Mouse (Mus musculus) neural tube, embryonic 15.5 days (tissue): ENCODE data around the gene Nsun2. TPM values are rescaled to one million over a fixed set of nuclear protein-coding genes. Genes with fewer than 3 reads are reported as not detected.
"Not testable (repeated sequence)": the region's sequence is repeated elsewhere in the genome, so short reads cannot be mapped to it uniquely, and the experiment has no call there.

Experiments used
- ATAC-seq: fragments of 200-750 bp; cut with Nextera tagmentation; 2 replicates; pipeline ENCODE4 v1.8.0; 2017; ENCODE audit warnings: mild to moderate bottlenecking, moderate TSS enrichment, moderate library complexity; ENCODE audit not compliant: low FRiP score
- H3K27ac ChIP-seq: fragments of 300-500 bp; sonication (generic); replicated peaks from 2 replicates; pipeline ENCODE4 v1.5.1; 2015; ENCODE audit warnings: mild to moderate bottlenecking, inconsistent platforms
- H3K27me3 ChIP-seq: fragments of 300-500 bp; sonication (generic); replicated peaks from 2 replicates; pipeline ENCODE4 v1.6.1; 2015; ENCODE audit warnings: inconsistent platforms
- H3K36me3 ChIP-seq: fragments of 300-500 bp; sonication (generic); 2 replicates; pipeline ENCODE4 v1.6.1; 2015; ENCODE audit warnings: inconsistent platforms
- H3K4me1 ChIP-seq: fragments of 300-500 bp; sonication (generic); 2 replicates; pipeline ENCODE4 v1.6.1; 2015; ENCODE audit warnings: inconsistent platforms
- H3K4me2 ChIP-seq: fragments of 300-500 bp; sonication (generic); 2 replicates; pipeline ENCODE4 v1.6.1; 2015; ENCODE audit warnings: inconsistent platforms, mild to moderate bottlenecking, moderate library complexity
- H3K4me3 ChIP-seq: fragments of 300-500 bp; sonication (generic); replicated peaks from 2 replicates; pipeline ENCODE4 v1.5.1; 2015; ENCODE audit warnings: mild to moderate bottlenecking, inconsistent platforms
- H3K9ac ChIP-seq: fragments of 300-500 bp; sonication (generic); replicated peaks from 2 replicates; pipeline ENCODE4 v1.6.1; 2015; ENCODE audit warnings: mild to moderate bottlenecking, inconsistent platforms
- H3K9me3 ChIP-seq: fragments of 300-500 bp; sonication (generic); replicated peaks from 2 replicates; pipeline ENCODE4 v1.6.1; 2016; ENCODE audit warnings: inconsistent platforms
- WGBS: fragments of 180-500 bp; shearing (Covaris S2); methylation state at CpG from one replicate; pipeline ENCODE4 v1.1.7; 2015; ENCODE audit warnings: mixed read lengths; 5-methylcytosine and 5-hydroxymethylcytosine counted together
- polyA plus RNA-seq: library from polyadenylated mRNA; unstranded; fragments of >200 nt; fragmentation: Nextera tagmentation; extraction: Ambion mirVana; gene quantifications from 2 replicates; pipeline ENCODE4 v1.2.1, GENCODE M21; 2015

Nsun2 gene
- polyA plus RNA-seq, 1 experiment from 2014 or later, result 74.6 TPM

DNA sequence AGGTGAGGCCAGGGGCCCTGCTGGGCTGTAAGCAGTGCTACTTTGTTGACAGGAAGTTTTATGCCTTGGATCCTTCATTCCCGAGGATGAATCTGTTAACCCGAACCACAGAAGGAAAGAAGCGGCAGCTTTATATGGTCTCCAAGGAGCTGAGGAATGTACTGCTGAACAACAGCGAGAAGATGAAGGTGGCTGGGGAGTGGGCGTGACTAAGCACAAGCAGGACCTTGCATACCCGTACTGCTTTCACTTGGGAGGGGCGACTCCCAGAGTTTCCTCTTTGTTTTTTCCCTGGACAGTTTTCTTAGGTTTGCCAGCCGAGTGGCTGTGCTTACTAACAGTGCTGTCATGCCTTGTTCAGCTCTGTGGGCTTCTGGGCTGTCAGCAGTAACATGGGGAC lies 97.0 kb downstream of the Nsun2 start:
- Histone ChIP-seq H3K9me3 (no peaks in the 10 kb centered on the region), H3K36me3 (peaks cover 98% of the 10 kb centered on the region), H3K4me2 (no peak overlapping the region), H3K27me3 (no peaks in the 10 kb centered on the region), H3K4me3 (no peak overlapping the region), H3K9ac (no peak overlapping the region), H3K4me1 (no peaks in the 10 kb centered on the region), H3K27ac (no peak overlapping the region)
- 63% methylated on average over 8 of the region's 8 CpGs for WGBS
- ATAC-seq, result no peak

DNA sequence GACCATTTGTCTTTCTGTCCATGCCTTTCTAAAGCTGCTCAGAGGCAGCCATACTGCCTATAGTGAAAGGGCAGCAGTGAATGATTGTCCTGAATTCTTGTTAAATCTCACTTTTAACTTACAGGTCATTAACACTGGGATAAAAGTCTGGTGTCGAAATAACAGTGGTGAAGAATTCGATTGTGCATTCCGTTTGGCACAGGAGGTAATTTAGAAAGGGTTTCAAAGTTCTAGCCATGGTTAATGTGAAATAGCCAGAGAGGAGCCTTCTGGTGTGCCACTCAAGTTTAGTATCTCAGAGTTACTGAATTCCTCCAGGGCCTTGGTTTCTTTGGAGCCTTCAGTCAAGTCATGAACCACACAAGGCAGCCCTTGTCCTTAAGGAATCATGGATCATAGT lies 97.6 kb downstream of the Nsun2 start:
- no peak overlapping the region for H3K4me3 ChIP-seq
- no peak overlapping the region for H3K9ac ChIP-seq
- no peaks in the 10 kb centered on the region for H3K9me3 ChIP-seq
- no peaks in the 10 kb centered on the region for H3K4me1 ChIP-seq
- peaks cover 98% of the 10 kb centered on the region for H3K36me3 ChIP-seq
- no peak for ATAC-seq
- 72% methylated on average over 3 of the region's 3 CpGs for WGBS
- H3K4me2 ChIP-seq, result no peak overlapping the region
- no peak overlapping the region for H3K27ac ChIP-seq
- H3K27me3 ChIP-seq, result no peaks in the 10 kb centered on the region

DNA sequence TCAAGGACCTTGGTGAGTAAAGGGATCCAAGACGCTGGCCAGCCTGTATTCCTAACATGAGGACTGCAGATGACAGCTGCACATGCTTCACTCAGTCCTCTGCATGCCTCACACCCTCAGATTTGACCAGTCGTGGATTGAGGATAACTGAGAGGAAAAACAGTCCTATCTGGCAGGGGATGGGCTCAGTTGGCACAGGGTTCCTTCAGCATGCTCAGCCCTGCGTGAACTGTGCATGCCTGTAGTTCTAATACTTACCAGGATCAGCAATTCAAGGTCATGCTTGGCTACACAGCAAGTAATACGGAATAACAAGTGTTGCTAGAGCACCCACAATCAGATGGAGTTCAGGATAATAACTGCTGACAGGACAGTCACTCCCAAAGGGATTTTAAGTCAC lies 98.1 kb downstream of the Nsun2 start:
- no peak for ATAC-seq
- no peaks in the 10 kb centered on the region for H3K27me3 ChIP-seq
- H3K4me3 ChIP-seq, result no peak overlapping the region
- H3K9me3 ChIP-seq, result no peaks in the 10 kb centered on the region
- peaks cover 98% of the 10 kb centered on the region for H3K36me3 ChIP-seq
- H3K4me1 ChIP-seq, result no peaks in the 10 kb centered on the region
- no peak overlapping the region for H3K4me2 ChIP-seq
- H3K27ac ChIP-seq, result no peak overlapping the region
- 89% methylated on average over 4 of the region's 4 CpGs for WGBS
- H3K9ac ChIP-seq, result no peak overlapping the region

DNA sequence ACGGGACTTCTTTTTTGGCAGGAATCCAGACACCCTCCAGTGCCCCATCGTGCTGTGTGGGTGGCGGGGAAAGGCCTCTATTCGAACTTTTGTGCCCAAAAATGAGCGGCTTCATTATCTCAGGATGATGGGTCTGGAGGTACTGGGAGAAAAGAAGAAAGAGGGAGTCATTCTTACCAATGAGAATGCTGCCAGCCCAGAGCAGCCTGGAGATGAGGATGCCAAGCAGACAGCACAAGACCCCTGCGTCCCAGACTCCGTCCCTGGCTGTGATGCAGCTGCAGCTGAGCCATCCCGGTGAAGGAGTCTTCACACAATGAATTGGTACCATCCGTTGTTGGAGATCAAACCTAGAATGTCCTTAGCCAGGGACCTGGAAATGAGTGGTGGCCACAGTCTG lies 100.0 kb downstream of the Nsun2 start:
- no peak overlapping the region for H3K27ac ChIP-seq
- no peaks in the 10 kb centered on the region for H3K27me3 ChIP-seq
- H3K9me3 ChIP-seq, result no peaks in the 10 kb centered on the region
- H3K4me3 ChIP-seq, result no peak overlapping the region
- H3K4me1 ChIP-seq, result no peaks in the 10 kb centered on the region
- H3K9ac ChIP-seq, result no peak overlapping the region
- no peak overlapping the region for H3K4me2 ChIP-seq
- ATAC-seq, result no peak
- peaks cover 90% of the 10 kb centered on the region for H3K36me3 ChIP-seq
- WGBS, result 71% methylated on average over 9 of the region's 9 CpGs

DNA sequence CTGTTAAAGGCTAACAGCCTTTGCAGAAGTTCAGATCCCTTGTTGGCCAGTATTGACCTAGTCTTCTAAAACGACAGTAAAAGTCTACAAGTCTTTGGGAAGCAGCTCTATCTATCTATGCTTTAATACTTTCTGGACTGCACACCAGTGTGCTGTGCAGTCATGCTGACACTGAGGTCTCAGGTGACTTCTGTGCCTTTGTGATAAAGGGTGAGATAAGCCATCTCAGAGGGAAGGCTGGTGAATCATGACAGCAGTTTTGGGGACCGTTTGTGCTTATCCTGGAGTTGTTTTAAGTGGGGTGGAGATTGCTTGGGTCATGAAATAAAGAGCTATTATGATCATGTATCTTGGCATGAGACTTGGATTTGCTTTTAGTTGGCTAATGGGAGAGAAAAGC lies 100.4 kb downstream of the Nsun2 start:
- no peaks in the 10 kb centered on the region for H3K4me1 ChIP-seq
- ATAC-seq, result no peak
- no peak overlapping the region for H3K4me2 ChIP-seq
- H3K4me3 ChIP-seq, result no peak overlapping the region
- H3K9me3 ChIP-seq, result no peaks in the 10 kb centered on the region
- H3K9ac ChIP-seq, result no peak overlapping the region
- H3K27me3 ChIP-seq, result no peaks in the 10 kb centered on the region
- 95% methylated on average over 2 of the region's 2 CpGs for WGBS
- peaks cover 89% of the 10 kb centered on the region for H3K36me3 ChIP-seq
- H3K27ac ChIP-seq, result no peak overlapping the region

DNA sequence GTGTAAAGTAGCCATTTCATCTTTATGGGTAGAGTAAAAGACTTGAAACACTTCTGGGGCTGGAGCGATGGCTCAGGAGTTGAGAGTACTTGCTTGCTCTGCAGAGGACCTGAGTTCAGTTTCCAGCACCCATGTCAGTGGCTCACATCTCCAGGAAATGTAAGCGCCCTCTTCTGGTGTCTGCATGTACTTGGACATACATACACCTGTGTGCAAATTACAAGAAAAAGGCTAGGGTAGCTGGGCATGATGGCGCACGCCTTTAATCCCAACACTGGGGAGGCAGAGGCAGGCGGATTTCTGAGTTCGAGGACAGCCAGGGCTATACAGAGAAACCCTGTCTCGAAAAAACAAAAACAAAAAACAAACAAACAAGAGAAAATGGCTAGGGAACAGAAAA lies 102.3 kb downstream of the Nsun2 start:
- ATAC-seq, H3K9me3 ChIP-seq, H3K27me3 ChIP-seq, H3K4me1 ChIP-seq, H3K27ac ChIP-seq, H3K4me2 ChIP-seq, H3K9ac ChIP-seq, H3K4me3 ChIP-seq: not testable (repeated sequence)
- peaks cover 79% of the 10 kb centered on the region for H3K36me3 ChIP-seq
- 96% methylated on average over 7 of the region's 7 CpGs for WGBS

DNA sequence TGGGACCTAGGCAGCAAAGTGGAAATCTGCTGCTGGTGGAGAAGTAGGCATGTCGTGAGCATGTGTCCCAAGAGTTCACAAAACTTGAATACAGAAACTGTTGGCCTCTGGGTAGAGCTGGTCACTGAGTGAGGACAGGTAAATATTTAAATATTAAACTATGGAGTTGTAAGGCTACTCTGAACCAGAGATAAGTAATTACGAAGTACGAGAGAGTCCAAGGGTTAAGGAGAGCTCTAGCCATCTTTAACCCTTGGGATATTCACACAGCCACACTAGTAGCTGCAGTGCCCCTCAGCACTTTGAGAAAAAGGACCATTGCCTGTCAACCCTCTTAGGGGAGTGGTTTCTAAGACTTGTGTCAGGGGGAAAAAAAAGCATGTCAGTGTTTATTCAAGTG lies 102.8 kb downstream of the Nsun2 start:
- no peak for ATAC-seq
- Histone ChIP-seq H3K9ac (no peak overlapping the region), H3K27me3 (no peaks in the 10 kb centered on the region), H3K27ac (no peak overlapping the region), H3K4me3 (no peak overlapping the region), H3K36me3 (peaks cover 75% of the 10 kb centered on the region), H3K9me3 (no peaks in the 10 kb centered on the region), H3K4me2 (no peak overlapping the region), H3K4me1 (no peaks in the 10 kb centered on the region)
- 96% methylated on average over 3 of the region's 3 CpGs for WGBS

DNA sequence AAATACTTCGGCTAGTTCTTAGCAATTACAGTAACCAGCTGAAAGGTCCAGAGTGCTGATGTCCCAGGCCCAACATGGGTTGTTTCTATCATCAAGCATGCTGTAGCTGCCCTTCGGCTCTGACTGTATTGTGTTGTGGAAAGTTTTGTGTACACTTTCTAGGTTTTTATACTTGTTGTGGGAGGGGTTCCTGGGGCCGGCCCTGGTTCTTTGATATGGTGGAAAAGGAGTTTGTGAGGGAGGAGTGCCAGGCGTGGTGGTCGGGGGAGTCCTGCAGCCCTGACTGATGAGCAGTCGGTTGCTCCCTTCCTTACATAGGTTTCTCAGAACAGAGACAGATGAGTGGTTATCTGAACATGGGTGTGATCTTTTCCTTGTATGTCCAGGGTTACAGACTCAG lies 103.3 kb downstream of the Nsun2 start:
- no peak overlapping the region for H3K4me2 ChIP-seq
- no peak overlapping the region for H3K4me3 ChIP-seq
- H3K9ac ChIP-seq, result no peak overlapping the region
- no peaks in the 10 kb centered on the region for H3K4me1 ChIP-seq
- WGBS, result 93% methylated on average over 6 of the region's 6 CpGs
- no peaks in the 10 kb centered on the region for H3K27me3 ChIP-seq
- H3K36me3 ChIP-seq, result peaks cover 71% of the 10 kb centered on the region
- no peaks in the 10 kb centered on the region for H3K9me3 ChIP-seq
- H3K27ac ChIP-seq, result no peak overlapping the region
- ATAC-seq, result no peak

DNA sequence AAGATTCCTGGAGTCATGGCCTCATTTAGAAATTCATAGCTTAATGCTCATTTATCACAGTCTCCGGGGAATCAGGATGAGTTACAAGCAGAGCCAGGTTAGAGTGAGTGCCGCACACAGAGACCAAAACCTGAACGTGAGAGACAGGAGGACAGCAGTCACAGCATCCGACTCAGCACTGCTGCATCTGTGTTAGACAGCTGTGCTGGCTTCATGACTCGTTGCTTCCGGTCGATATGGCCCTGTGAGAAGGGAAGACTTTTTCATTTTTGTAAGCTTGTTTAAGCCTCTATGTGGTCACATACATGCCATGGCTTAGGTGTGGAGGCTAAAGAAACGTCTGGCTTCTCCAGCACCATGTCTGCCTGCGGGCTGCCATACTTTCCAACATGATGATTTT lies 104.1 kb downstream of the Nsun2 start:
- no peaks in the 10 kb centered on the region for H3K9me3 ChIP-seq
- WGBS, result 92% methylated on average over 9 of the region's 9 CpGs
- H3K9ac ChIP-seq, result no peak overlapping the region
- no peak overlapping the region for H3K4me2 ChIP-seq
- H3K4me1 ChIP-seq, result no peaks in the 10 kb centered on the region
- H3K27ac ChIP-seq, result no peak overlapping the region
- no peak for ATAC-seq
- peaks cover 62% of the 10 kb centered on the region for H3K36me3 ChIP-seq
- H3K27me3 ChIP-seq, result no peaks in the 10 kb centered on the region
- no peak overlapping the region for H3K4me3 ChIP-seq

DNA sequence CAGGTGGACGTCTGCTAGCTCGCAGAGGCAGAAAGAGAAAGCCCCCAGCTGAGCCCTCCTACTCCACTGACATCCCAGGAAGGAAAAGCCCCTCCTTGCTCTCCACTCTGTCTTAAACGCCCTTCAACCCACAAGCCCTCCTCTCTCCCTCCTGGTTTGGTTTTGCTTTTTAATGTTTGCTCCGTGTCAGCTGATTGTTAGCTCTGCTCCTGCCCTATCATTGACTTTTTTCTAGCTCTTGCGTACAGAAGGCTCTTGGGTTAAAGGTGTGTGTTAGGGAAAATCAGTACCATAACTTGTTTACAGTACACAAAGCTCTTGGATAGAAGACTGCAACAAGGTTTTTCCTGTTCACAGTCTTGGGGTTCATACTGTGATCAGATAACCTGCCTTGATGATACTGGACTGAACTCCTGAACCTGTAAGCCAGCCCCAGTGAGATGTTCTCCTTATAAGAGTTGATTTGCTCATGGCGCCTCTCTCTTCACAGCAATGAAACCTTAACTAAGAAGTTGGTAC lies 104.6 kb downstream of the Nsun2 start:
- Histone ChIP-seq H3K4me3 (no peak overlapping the region), H3K27me3 (no peaks in the 10 kb centered on the region), H3K9me3 (no peaks in the 10 kb centered on the region), H3K27ac (no peak overlapping the region), H3K4me2 (no peak overlapping the region), H3K9ac (no peak overlapping the region), H3K36me3 (peaks cover 59% of the 10 kb centered on the region), H3K4me1 (no peaks in the 10 kb centered on the region)
- no peak for ATAC-seq
- WGBS, result 83% methylated on average over 6 of the region's 6 CpGs

DNA sequence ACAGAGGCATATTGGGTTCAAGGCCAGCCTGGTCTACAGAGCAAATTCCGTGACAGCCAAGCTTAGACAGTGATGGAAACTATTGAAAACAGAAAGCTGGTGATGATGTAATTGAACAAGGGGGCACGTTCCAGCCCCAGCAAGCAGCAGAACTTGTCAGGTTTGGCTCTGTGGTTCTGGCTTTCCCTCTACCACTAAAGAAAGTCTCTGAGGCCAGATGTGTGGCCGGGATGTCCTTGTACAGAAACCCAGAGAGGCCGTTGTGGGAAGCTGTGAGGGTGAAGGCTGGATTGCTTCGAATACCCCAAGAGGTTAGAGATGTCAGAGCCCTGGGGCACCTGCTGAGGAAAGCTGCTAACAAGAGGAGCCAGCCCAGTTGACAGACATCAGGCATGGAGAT lies 105.7 kb downstream of the Nsun2 start:
- H3K27ac ChIP-seq, result no peak overlapping the region
- no peaks in the 10 kb centered on the region for H3K27me3 ChIP-seq
- H3K4me2 ChIP-seq, result no peak overlapping the region
- no peaks in the 10 kb centered on the region for H3K4me1 ChIP-seq
- no peak overlapping the region for H3K4me3 ChIP-seq
- no peak for ATAC-seq
- 91% methylated on average over 5 of the region's 5 CpGs for WGBS
- no peaks in the 10 kb centered on the region for H3K9me3 ChIP-seq
- peaks cover 48% of the 10 kb centered on the region for H3K36me3 ChIP-seq
- no peak overlapping the region for H3K9ac ChIP-seq

DNA sequence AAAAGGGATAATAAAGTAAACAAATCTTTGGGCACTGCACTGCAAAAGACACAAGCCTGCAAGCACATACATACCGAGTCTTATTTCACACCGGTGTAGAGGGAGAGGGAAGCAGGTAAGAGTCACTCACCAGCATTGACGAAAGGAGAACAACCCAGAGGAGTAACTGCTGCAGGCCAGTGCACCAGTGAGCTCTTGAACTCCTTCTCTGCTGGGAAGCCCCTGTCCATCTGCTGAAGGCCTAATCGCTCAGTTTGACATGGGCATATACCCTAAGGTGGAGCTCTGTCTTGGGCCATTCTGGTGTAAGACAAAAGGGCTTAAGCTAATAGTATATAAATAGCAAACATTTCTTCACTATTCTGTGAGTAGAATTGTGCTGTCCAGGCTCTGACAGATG lies 106.6 kb downstream of the Nsun2 start:
- H3K4me1 ChIP-seq, result no peaks in the 10 kb centered on the region
- H3K27ac ChIP-seq, result no peak overlapping the region
- H3K27me3 ChIP-seq, result no peaks in the 10 kb centered on the region
- no peaks in the 10 kb centered on the region for H3K9me3 ChIP-seq
- no peak overlapping the region for H3K9ac ChIP-seq
- H3K4me2 ChIP-seq, result no peak overlapping the region
- H3K36me3 ChIP-seq, result peaks cover 40% of the 10 kb centered on the region
- no peak overlapping the region for H3K4me3 ChIP-seq
- WGBS, result 96% methylated on average over 4 of the region's 4 CpGs
- no peak for ATAC-seq

DNA sequence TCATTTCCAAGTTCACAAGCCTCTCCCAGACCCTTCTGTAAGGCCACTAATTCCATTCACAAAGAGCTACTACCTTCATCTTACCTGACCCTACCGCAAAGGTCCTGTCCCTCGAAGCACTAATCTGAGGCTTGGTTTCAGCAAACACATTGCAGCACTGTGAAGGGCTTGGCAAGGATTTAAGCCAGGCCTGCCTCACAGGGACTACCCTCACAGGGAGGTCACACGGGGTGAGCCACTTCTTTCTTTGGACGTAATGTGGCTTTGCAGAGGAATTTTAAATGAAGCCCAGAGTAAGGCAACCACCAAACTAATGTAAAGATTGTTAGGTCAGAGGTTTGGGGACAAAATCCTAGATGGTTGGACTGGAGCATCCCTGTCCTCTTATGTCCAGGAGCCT lies 107.0 kb downstream of the Nsun2 start:
- H3K4me3 ChIP-seq, result no peak overlapping the region
- H3K4me1 ChIP-seq, result no peaks in the 10 kb centered on the region
- peaks cover 36% of the 10 kb centered on the region for H3K36me3 ChIP-seq
- H3K27me3 ChIP-seq, result no peaks in the 10 kb centered on the region
- H3K27ac ChIP-seq, result no peak overlapping the region
- no peak overlapping the region for H3K4me2 ChIP-seq
- H3K9me3 ChIP-seq, result no peaks in the 10 kb centered on the region
- WGBS, result 85% methylated on average over 4 of the region's 4 CpGs
- no peak for ATAC-seq
- H3K9ac ChIP-seq, result no peak overlapping the region
